Mouse (Mus musculus) gastrocnemius, postnatal 4 days (tissue): Measurements from ENCODE around the gene Phykpl. TPM values are rescaled to one million over a fixed set of nuclear protein-coding genes. Genes with fewer than 3 reads are reported as not detected.

Experiments
- DNase-seq, 2 experiments: peaks; one replicate each; pipeline ENCODE4 v3.0.0; 2021 to 2022; ENCODE audit warnings: low spot score in 2 of 2, mixed read lengths in 2 of 2
- long read RNA-seq, 2 experiments: library from polyadenylated mRNA; stranded (forward); transcript quantifications; one replicate each; pipeline ENCODE4 v2.0.0; 2021
- total RNA-seq, 2 experiments: library from RNA; stranded (reverse); gene quantifications; 2 replicates each; pipeline ENCODE4 v1.2.3; 2021

The Phykpl gene
- total RNA-seq, result 10 to 100 TPM; 18.7 to 20.9 TPM
- long read RNA-seq, experiment 1, transcript Phykpl-206 (13 exons, 3,116 nt), result major isoform, 21 of 25 reads
- long read RNA-seq, experiment 1, partial matches to known transcripts, result 0 of 25 reads
- long read RNA-seq, experiment 1, other reads (novel, unspliced or antisense), result 4 of 25 reads
- long read RNA-seq, experiment 2, transcript Phykpl-206 (13 exons, 3,116 nt), result major isoform, 26 of 33 reads
- long read RNA-seq, experiment 2, partial matches to known transcripts, result 2 of 33 reads
- long read RNA-seq, experiment 2, other reads (novel, unspliced or antisense), result 4 of 33 reads

DNA sequence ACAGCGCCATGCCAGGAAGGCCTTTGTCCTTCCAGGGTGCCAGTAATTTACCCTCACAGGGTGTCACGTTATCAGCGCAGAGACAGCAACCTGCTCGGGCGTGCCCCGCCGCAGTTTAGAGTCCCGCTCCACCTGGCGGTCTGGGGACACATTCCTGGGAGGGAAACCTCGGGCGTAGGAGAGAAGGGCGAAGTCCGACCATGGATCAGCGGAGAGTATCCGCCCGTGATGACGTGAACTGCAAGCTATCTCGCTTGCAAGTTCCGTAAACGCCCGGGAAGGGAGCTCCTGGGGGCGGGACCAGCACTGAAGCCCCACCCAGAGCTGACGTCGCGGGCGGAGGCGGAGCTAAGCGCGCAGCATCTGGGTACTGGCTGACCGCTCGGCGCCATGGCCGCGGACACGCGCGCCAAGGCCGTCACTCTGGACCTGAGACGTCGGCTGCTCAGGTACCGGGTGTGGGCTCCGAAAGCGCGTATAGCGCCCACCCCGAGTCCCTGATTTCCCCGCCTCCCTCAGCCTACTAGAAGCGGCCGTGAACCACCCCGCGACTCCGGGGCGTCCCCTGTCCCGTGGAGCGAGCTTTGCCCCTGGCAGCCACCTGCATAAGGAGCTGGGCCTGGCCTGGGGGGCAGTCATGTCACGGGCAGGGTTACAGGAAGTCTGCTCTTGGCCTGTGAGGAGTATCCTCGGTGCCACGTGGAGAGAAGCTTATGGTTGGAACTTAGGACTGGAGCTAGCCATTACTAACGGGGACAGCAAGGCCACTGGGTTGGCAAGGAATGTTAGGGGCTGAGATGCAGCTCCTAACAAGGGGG lies at the start of gene Phykpl:
TSS of gene Phykpl (plus strand) at position 327 of the 818 bp plus-strand sequence.
- DNase-seq, result peak; percentile 93 to 96

DNA sequence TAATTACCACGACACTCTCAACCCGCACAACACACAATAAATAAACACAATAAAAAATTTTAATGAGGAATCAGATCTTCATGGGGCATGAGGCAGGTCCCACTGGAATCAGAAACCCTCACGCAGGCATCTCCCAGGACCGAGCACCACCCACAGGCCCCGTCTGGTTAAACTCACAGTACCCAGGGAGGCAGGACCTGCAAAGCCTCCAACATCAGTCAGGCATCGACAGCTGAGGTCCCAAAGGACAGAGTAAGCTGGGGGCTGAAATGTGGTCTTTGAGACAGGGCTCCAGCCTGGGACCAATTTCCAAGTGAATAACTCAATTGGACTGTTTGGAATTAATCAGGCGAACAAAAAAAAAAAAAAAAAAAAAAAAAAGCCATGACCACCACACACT lies 46.2 kb upstream of the Phykpl start:
- DNase-seq, result no peak

DNA sequence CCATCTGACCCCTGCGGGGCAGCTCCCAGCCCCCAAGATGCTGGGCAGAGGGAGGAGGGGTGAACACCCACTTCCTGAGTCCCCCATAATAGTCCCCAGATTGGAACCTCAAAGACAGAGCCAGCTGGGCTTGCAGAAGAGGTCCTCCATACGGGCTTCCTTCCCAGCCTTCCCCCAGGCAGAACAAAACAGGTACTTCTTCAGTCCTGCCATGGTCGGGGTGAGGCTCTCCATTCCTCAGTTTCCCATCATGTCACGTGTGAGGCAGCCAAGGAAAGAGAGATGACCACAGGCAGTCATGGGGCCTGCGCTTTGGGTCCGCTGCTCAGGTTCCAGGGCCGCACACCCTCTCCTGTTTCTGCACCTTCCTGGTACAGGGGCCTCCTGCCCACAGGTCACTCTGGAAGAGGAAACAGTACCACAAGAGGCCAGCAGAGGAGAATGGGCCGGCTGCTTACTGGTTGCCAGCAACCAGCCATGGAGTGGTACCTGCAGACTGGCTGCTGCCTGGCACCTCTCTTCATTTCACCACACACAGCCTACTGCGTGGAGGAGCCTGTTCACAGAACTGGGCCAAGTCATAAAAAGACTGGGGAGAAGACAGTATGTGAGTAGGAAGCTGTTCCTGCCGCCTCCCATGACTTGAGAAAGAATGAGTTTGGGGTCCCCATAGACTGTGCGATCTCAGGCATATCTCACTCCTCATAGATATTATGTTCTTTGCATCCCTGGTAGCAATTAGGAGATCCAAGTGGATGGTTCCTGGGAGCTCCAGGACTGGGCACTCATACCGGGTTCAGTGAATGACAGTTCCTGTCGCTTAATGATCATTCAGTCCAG lies 45.4 kb upstream of the Phykpl start:
- no peak for DNase-seq

GRCm38 (mm10) chr11:51539759-51540282 lies 44.7 kb upstream of the Phykpl start:
- peak; percentile 94 to 96 for DNase-seq

DNA sequence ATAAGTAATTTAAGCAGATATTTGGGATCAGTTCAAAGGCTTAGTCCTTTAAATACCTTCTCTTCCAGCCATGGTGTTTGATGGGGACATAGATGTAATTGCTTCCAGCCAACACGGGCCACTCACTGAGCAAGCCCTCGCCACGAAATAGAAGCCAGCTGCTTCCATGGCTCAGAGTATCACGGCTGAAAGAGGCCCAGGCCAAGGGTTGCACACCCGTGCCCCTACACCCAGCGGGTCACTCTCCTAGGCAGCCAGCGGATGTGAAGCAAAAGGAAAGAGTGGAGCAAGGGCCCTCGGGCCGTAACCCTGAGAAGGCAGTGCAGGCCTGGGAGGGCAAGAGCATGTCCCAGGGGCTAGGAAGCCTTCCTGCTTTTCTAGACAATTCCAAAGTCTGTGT lies 42.1 kb upstream of the Phykpl start:
- DNase-seq, result no peak

DNA sequence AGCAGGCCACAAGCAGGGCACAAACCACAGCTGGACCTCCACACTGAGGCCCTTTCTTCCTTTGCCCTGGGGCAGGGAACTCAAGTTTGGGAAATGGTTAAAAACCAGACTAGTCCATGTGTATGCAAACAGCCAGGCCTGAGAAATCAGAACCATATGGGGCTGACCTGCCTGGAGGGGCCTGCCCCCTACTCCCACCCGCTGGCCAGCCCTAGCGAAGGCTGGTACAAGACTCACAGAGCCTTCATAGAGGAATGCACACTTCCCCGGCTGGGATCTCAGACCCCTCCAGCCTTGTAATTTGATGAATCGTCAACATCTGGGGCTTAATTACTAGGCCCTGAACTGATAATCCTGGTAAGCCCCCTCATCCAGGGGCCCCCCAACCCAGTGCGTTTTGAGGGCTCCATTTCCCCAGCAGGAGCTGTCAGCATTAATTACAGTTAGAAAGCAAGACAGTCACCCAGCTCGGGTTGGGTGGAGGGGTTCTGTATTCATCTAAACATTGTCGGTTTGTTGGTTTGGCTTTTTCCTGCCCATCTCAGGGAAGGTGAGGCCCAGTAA lies 41.0 kb upstream of the Phykpl start:
- DNase-seq, result no peak

- DNase-seq, result no peak
These were observed 40.1 kb upstream of the Phykpl start for GRCm38 (mm10) chr11:51544413-51544812.

DNA sequence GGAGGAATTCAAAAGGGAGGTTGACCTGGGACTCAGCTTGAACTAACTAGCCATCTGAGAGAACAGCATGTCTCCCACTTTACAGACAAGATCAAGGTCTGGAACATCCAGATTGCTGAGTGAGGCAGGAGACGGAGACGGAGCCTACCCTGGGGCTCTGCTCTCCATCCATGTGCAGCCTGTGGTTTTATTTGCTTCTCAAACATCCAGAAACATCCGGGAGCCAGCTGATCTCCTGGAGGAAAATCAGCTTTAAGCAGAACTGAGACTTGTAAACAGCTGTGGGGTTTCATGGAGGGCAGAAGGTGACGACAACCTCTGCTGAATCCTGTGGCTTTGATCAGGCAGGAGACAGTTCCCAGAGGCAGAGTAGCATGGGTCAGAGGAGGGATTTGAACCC lies 38.7 kb upstream of the Phykpl start:
- no peak for DNase-seq

DNA sequence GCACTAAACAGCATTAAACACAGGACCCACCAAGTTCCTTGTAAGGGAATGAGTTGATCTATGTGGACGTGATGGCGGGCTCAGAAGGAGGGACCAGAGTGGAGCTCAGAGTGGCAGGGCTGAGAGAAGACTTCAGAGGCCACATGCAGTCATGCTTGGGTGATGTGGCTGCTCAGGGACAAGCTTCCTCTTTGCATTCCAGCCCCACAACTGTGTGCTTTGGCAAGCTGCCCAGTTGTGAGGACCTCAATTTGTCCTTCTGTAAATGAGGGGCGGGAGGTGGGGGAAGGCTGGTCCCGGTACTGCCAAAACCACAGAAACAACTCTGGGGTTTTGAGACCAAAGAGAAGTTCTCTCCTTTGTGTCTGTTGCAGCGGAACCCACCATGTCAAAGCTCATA lies 33.3 kb upstream of the Phykpl start:
- DNase-seq, result no peak

- no peak for DNase-seq
These were observed 32.5 kb upstream of the Phykpl start for GRCm38 (mm10) chr11:51552091-51552490.

- DNase-seq, result no peak
These were observed 30.0 kb upstream of the Phykpl start for GRCm38 (mm10) chr11:51554590-51554989.

DNA sequence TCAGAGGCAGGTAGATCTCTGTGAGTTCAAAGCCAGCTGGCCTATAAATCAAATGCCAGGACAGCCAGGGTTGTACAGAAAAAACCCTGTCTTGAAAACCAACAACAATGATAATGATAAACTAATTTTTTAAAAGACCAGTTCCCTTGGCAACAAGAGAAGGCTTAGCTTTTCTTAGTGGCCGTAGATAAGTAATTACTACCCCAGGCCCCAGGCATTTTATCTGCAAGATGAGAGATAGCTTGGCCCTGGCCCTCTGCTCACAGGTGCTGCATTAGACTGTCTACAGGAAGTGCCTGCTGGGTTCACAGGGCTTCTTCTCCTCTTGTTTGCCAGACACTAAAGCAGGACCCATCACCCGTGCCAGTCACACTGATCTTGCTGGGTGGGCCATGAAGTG lies 29.5 kb upstream of the Phykpl start:
- DNase-seq, result no peak

DNA sequence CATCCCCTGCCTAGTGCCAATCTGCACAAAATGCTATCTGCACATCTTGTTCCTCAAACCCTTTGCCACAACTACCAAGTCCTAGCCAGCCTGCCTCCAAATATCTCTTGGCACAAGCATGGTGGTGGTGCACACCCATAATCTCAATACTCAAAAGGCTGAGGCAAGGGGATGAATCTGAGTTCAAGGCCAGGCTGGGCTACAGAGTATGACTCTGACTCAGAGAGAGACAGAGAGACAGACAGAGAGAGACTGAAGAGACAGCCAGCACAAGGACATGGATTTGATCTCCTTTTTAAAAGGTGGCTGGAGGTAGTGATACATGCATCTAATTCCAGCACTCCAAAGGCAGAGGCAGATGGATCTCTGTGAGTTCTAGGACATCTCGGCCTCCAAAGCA lies 21.3 kb upstream of the Phykpl start:
- DNase-seq, result no peak

GRCm38 (mm10) chr11:51565062-51565461 lies 19.5 kb upstream of the Phykpl start:
- DNase-seq, result no peak

- DNase-seq, result no peak
These were observed 18.6 kb upstream of the Phykpl start for GRCm38 (mm10) chr11:51565951-51566350.

DNA sequence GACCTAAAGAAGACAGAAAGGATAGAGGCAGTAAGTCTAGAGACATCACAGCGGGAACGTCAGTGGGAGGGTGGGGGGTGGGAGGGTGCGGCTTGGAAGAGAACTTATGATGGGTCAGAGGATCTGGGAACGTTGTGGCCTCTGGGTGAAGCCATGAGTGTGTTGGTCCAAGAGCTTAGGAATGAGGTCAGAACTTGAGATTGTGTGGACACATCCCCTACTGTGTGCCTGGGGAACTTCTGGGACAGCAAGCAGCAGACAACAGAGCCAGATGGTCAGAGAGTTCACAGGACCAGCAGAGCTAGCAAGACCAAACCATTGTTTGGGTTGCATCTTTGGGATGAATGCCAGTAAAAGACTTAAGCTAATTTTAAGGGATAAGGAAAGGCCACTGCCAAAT lies 15.8 kb upstream of the Phykpl start:
- no peak for DNase-seq

DNA sequence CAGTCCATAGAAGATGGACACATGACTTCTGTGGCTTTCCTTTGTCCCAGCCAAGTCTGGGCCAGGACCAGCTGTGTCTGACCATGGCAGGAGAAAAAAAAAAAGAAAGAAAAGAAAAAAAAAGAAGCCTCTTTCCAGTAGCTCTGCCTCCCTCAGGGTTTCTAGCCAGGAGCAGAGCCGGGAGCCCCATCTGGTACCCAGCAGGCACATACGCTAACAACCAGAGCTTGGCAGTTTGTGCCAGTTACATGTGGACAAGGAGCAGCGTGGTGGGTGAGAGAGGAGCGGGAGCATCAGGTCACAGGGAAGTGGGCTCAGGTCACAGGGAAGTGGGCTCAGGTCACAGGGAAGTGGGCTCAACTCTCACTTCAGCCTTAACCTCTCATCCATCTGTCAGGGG lies 8.1 kb upstream of the Phykpl start:
- DNase-seq, result no peak

- no peak for DNase-seq
These were observed 7.0 kb upstream of the Phykpl start for GRCm38 (mm10) chr11:51577587-51577986.

- no peak for DNase-seq
These were observed 5.5 kb upstream of the Phykpl start for GRCm38 (mm10) chr11:51579024-51579423.

- peak in 1 of 2 experiments; percentile 69 for DNase-seq
These were observed 1.8 kb upstream of the Phykpl start for GRCm38 (mm10) chr11:51582713-51583112.

DNA sequence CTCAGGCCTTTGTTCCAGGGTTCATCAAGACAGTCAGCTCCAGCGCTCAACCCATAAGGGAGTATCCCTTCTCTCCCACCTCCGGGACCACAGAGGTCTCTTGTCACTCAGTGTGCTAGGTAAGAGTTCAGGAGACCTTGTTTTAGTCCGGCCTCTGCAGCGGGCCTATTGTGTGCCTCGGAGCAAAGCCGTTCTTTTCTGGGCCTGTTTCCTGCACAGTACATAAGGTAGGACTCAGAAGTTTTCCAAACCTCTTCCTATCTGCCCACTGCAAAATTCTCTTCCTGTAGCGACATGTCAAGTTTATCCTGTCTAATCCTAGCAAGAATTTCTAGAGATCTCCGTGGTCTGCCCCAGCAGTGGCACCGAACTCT lies 513 bp upstream of the Phykpl start:
- no peak for DNase-seq
